Mouse (Mus musculus) kidney, embryonic 16.5 days (tissue): ENCODE results near the gene Selp. TPM values are rescaled to one million over a fixed set of nuclear protein-coding genes. Genes with fewer than 3 reads are reported as not detected.

Experiments
- ATAC-seq: fragments of 200-750 bp; cut with Nextera tagmentation; 2 replicates; pipeline ENCODE4 v1.8.0; 2017; ENCODE audit warnings: moderate TSS enrichment; ENCODE audit not compliant: low FRiP score, low TSS enrichment
- H3K27ac ChIP-seq: fragments of 300-500 bp; sonication (generic); 2 replicates; pipeline ENCODE4 v1.5.1; 2014; ENCODE audit warnings: low read length
- H3K27me3 ChIP-seq: fragments of 300-500 bp; sonication (generic); 2 replicates; pipeline ENCODE4 v1.6.1; 2014; ENCODE audit warnings: low read length, control low read depth, mixed read lengths; ENCODE audit not compliant: insufficient read depth
- H3K36me3 ChIP-seq: fragments of 300-500 bp; sonication (generic); 2 replicates; pipeline ENCODE4 v1.6.1; 2014; ENCODE audit warnings: low read length, control low read depth, mixed read lengths; ENCODE audit not compliant: insufficient read depth
- H3K4me1 ChIP-seq: fragments of 300-500 bp; sonication (generic); 2 replicates; pipeline ENCODE4 v1.6.1; 2014; ENCODE audit warnings: low read length, control low read depth, mixed read lengths; ENCODE audit not compliant: insufficient read depth
- H3K4me2 ChIP-seq: fragments of 300-500 bp; sonication (generic); replicated peaks from 2 replicates; pipeline ENCODE4 v1.6.1; 2014; ENCODE audit warnings: low read depth, low read length
- H3K4me3 ChIP-seq: fragments of 300-500 bp; sonication (generic); 2 replicates; pipeline ENCODE4 v1.5.1; 2014; ENCODE audit warnings: mild to moderate bottlenecking, low read length
- H3K9ac ChIP-seq: fragments of 300-500 bp; sonication (generic); replicated peaks from 2 replicates; pipeline ENCODE4 v1.6.1; 2014; ENCODE audit warnings: low read length
- H3K9me3 ChIP-seq: fragments of 300-500 bp; sonication (generic); 2 replicates; pipeline ENCODE4 v1.6.1; 2016; ENCODE audit warnings: low read length, control low read depth
- WGBS: fragments of 180-500 bp; shearing (Covaris S2); extraction: QIAGEN DNeasy Blood & Tissue Kit; methylation state at CpG from one replicate; pipeline ENCODE4 v1.1.7; 2014; 5-methylcytosine and 5-hydroxymethylcytosine counted together
- polyA plus RNA-seq: library from polyadenylated mRNA; unstranded; fragments of >200 nt; fragmentation: Nextera tagmentation; extraction: Ambion mirVana; gene quantifications from 2 replicates; pipeline ENCODE4 v1.2.1, GENCODE M21; 2015

Gene Selp
- polyA plus RNA-seq, 1 experiment from 2014 or later = 0.56 TPM

DNA sequence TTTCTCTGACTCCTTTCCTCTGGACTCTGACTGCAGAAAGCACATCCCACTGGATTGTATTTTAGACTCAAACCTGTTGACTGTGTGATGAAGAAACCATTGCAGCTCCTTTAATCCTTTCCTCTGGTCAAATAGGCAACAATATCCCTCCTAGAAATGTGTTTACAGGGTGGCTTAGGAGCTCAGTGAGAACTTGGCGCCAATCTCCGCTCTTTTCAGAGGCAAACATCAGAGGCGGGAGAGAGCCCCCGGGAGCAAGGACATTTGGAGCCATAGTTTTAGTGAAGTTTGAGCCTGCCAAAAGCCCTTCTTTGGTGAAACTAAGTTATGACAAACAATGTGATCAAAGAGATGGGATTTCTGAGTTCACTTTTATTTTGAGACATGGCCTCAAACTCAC is 70.3 kb downstream of the Selp start:
- Histone ChIP-seq H3K4me3 (no peak overlapping the region), H3K4me1 (no peaks in the 10 kb centered on the region), H3K36me3 (no peaks in the 10 kb centered on the region), H3K4me2 (no peak overlapping the region), H3K27ac (no peak overlapping the region), H3K9me3 (no peaks in the 10 kb centered on the region), H3K9ac (no peak overlapping the region), H3K27me3 (no peaks in the 10 kb centered on the region)
- 80% methylated on average over 4 of the region's 4 CpGs for WGBS
- no peak for ATAC-seq

- H3K4me2 ChIP-seq = no peak overlapping the region
- ATAC-seq = no peak
- no peak overlapping the region for H3K9ac ChIP-seq
- no peaks in the 10 kb centered on the region for H3K36me3 ChIP-seq
- H3K4me3 ChIP-seq = no peak overlapping the region
- no peak overlapping the region for H3K27ac ChIP-seq
- no peaks in the 10 kb centered on the region for H3K9me3 ChIP-seq
- WGBS = 83% methylated on average over 1 of the region's 1 CpGs
- no peaks in the 10 kb centered on the region for H3K27me3 ChIP-seq
- no peaks in the 10 kb centered on the region for H3K4me1 ChIP-seq
Observed at GRCm38 (mm10) chr1:164187002-164187560, 72.0 kb downstream of the Selp start.

GRCm38 (mm10) chr1:164199551-164199950 is 84.5 kb downstream of the Selp start:
- H3K4me1 ChIP-seq = no peaks in the 10 kb centered on the region
- no peak overlapping the region for H3K27ac ChIP-seq
- no peak overlapping the region for H3K4me2 ChIP-seq
- 75% methylated on average over 4 of the region's 4 CpGs for WGBS
- no peak for ATAC-seq
- no peaks in the 10 kb centered on the region for H3K36me3 ChIP-seq
- peaks cover 5% of the 10 kb centered on the region; the same call in 1 of the 2 replicates for H3K9me3 ChIP-seq
- H3K4me3 ChIP-seq = no peak overlapping the region
- H3K9ac ChIP-seq = no peak overlapping the region
- no peaks in the 10 kb centered on the region for H3K27me3 ChIP-seq

Other genes with a start within 250 kb of the Selp start
- 17.3 and 18.7 TPM in 2 replicates for gene Scyl3, start 186.2 kb upstream of the Selp start, polyA plus RNA-seq
- gene BC055324, start 120.5 kb upstream of the Selp start, polyA plus RNA-seq = 29.2 and 29.4 TPM in 2 replicates
- 10.5 and 11.1 TPM in 2 replicates for gene Mettl18, start 120.4 kb upstream of the Selp start, polyA plus RNA-seq
- gene Sele, start 67.0 kb upstream of the Selp start, polyA plus RNA-seq = 0.09 and 0.10 TPM in 2 replicates
- gene Sell, start 53.3 kb upstream of the Selp start, polyA plus RNA-seq = 0.40 and 0.41 TPM in 2 replicates
- 0.26 and 0.30 TPM in 2 replicates for gene F5, start 36.6 kb downstream of the Selp start, polyA plus RNA-seq
- 11.3 and 12.1 TPM in 2 replicates for gene Slc19a2, start 133.8 kb downstream of the Selp start, polyA plus RNA-seq
- gene Ccdc181, start 160.3 kb downstream of the Selp start, polyA plus RNA-seq = 13.9 and 14.3 TPM in 2 replicates
- gene Nme7, start 188.9 kb downstream of the Selp start, polyA plus RNA-seq = 56.6 and 64.3 TPM in 2 replicates
- 31.0 and 31.8 TPM in 2 replicates for gene Blzf1, start 192.2 kb downstream of the Selp start, polyA plus RNA-seq